Mouse (Mus musculus): Measurements from ENCODE around the gene Csnk2a2. TPM values are rescaled to one million over a fixed set of nuclear protein-coding genes. Genes with fewer than 3 reads are reported as not detected.

Gene Csnk2a2
- polyA plus RNA-seq, 1 experiment = 45.8 TPM

GRCm38 (mm10) chr8:95487800-95488697, 1.8 kb downstream of the Csnk2a2 start:
- DNase-seq (ENCODE audit: extremely low spot score in 1 of 2, low spot score in 1 of 2) = no peak

DNA sequence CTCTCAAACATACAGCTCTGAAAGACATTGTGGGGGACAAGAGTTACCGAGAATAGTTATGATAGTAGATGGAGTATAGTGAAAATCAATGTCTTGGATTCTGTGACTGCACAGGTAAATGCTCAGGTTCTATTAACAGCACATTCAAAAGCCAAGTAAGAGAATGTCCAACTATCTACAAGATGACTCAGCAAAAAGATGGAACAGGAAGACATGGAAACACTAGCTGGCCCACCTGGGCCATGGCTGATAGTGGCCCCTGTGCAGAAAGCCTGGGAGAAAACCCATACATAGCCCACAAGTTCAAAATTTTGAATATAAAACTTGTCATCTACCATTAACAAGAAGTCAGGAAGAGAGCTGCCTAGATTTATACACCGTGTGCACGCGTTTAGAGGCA, 19.8 kb downstream of the Csnk2a2 start:
- DNase-seq (ENCODE audit: extremely low spot score in 1 of 2, low spot score in 1 of 2) = no peak

GRCm38 (mm10) chr8:95468995-95469394, 20.8 kb downstream of the Csnk2a2 start:
- DNase-seq (ENCODE audit: extremely low spot score in 1 of 2, low spot score in 1 of 2) = no peak

DNA sequence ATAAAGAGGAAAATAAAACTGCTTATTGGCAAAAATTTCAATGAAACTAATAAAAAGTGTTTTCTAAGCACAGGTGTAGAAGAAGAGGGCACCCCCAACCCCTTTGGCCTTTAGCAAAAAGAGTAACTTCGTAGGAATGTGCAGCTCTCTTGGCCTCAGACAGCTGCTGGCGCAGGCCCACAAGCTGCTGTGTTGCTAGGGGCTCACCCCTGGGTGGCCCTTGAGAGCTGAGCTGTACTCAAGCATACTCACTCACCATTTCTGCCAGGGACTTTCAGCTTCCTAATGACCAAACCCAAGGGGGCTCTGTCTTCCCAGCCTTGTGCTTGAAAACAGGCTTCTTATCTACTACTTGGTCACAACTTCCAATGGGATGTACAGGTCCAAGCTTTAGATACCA, 23.3 kb downstream of the Csnk2a2 start:
- no peak for DNase-seq (ENCODE audit: extremely low spot score in 1 of 2, low spot score in 1 of 2)

- peak in 1 of 2 experiments; percentile 35 for DNase-seq (ENCODE audit: extremely low spot score in 1 of 2, low spot score in 1 of 2)
These were observed 37.3 kb downstream of the Csnk2a2 start for GRCm38 (mm10) chr8:95452518-95452917.

- DNase-seq (ENCODE audit: extremely low spot score in 1 of 2, low spot score in 1 of 2) = no peak
These were observed 39.6 kb downstream of the Csnk2a2 start for GRCm38 (mm10) chr8:95450271-95450670.

DNA sequence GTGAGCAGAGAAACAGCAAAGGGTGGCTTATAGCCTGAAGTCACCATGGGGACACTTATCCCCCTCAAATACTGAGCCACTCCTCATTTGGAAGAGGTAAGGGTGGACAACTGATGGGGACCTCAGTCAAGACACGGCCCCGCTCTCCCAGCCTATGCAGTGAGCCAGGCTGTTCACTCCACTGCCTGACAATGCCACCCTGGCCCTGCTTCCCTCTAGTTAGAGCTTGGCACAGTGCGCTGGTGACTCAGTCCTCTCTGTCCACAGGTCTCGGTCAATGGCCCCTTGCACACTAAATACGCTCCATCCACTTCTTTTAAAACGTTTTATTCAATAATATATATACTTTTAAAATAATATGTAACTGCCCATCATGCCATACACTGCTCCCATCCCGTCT, 42.2 kb downstream of the Csnk2a2 start:
- no peak for DNase-seq (ENCODE audit: extremely low spot score in 1 of 2, low spot score in 1 of 2)

DNA sequence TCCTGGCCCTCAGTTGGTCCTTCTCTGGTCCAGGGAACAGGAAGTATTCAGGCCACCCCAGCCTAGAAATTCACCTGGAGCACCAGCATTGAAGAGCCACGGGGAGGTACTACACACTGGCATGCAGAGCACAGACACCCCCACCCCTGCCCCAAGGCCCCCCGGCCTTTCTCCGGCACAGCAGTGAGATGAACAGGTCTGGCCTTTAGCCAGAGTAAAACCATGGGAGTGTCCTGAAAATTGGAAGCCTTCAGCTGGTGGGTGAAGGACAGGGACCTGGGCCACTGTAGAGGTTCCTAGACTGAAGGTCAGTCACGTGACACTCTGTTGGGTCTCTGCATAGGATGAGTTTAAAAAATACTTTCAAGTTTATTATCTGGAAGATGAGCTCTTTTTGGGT, 44.8 kb downstream of the Csnk2a2 start:
- DNase-seq (ENCODE audit: extremely low spot score in 1 of 2, low spot score in 1 of 2) = no peak

DNA sequence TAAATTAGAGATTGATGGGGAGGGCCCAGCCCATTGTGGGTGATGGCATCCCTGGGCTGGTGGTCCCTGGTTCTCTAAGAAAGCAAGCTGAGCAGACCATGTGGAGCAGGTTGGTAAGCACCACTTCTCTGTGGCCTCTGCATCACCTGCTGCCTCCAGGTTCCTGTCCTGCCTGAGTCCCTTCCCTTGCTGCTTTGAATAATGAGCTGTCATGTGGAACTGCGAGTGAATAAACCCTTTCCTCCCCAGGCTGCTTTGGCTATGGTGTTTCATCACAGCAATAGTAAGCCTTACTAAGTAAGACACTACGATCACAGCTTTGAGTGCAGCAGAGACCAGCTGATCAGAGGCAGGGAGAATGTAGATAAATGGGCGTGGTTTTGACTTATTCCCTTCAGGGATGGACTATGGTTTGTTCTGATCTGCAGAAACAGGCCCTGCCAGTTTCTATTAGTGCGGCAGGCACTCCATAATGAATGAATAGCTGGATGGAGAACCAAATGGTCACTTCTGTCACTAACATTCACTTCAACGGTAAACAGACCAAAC, 48.3 kb downstream of the Csnk2a2 start:
- no peak for DNase-seq (ENCODE audit: extremely low spot score in 1 of 2, low spot score in 1 of 2)

DNA sequence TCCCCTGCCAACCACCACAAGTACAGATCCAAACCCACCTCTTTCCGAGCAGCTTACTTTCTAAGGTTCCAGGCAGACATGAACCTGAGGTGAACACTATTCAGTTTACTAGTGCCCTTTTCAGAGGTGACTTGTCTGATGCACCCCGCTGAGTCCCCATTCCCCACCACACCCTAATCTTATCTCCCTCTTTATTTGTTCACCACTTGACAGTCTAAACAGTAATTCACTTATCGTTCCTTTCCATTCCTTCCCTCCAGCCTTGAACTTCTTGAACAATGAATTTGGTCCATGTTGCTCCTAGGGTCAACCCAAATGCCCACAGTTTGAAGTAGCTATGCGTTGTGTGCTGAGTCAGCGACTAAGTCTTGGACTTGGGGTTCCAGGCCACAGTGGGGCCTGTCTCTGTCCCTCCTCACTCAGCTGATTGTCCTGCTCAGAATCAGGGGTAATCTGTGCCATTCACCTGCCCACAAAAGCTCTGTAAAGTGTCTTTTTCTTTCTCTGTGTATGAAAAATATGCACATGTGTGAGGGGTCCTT, 49.6 kb downstream of the Csnk2a2 start:
- DNase-seq (ENCODE audit: extremely low spot score in 1 of 2, low spot score in 1 of 2) = no peak

GRCm38 (mm10) chr8:95439421-95439820, 50.4 kb downstream of the Csnk2a2 start:
- no peak for DNase-seq (ENCODE audit: extremely low spot score in 1 of 2, low spot score in 1 of 2)

DNA sequence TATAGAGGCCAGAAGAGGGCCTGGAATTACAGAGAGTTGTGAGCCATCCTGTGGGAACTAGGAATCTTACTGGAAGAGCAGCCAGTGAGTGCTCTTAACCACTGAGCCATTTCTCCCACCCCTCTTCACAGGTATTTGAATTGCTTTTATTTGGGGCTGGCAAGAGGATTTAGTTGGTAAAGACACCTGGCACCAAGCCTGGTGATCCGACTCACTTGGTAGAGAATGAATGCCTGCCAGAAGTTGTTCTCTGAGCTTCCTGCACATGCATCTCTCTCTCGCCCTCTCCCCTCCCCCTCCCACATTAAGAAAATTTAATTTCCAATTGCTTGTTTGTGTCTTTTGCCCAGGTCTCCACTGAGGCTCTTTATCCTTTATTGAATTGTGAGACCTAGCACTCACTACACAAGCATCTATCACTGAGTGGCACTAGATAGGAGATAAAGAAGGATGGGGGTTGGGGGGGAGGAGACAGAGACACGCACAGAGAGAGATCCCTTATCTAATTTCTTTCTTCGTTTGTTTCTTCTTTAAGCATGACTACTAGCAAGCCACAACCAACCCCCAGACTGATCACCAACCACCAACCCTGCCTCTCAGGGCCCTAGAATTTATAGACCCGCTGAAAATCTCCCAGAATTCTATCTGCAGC, 52.4 kb downstream of the Csnk2a2 start:
- DNase-seq (ENCODE audit: extremely low spot score in 1 of 2, low spot score in 1 of 2) = no peak

- no peak for DNase-seq (ENCODE audit: extremely low spot score in 1 of 2, low spot score in 1 of 2)
These were observed 53.9 kb downstream of the Csnk2a2 start for GRCm38 (mm10) chr8:95435930-95436329.

GRCm38 (mm10) chr8:95435471-95435870, 54.4 kb downstream of the Csnk2a2 start:
- DNase-seq (ENCODE audit: extremely low spot score in 1 of 2, low spot score in 1 of 2) = no peak

DNA sequence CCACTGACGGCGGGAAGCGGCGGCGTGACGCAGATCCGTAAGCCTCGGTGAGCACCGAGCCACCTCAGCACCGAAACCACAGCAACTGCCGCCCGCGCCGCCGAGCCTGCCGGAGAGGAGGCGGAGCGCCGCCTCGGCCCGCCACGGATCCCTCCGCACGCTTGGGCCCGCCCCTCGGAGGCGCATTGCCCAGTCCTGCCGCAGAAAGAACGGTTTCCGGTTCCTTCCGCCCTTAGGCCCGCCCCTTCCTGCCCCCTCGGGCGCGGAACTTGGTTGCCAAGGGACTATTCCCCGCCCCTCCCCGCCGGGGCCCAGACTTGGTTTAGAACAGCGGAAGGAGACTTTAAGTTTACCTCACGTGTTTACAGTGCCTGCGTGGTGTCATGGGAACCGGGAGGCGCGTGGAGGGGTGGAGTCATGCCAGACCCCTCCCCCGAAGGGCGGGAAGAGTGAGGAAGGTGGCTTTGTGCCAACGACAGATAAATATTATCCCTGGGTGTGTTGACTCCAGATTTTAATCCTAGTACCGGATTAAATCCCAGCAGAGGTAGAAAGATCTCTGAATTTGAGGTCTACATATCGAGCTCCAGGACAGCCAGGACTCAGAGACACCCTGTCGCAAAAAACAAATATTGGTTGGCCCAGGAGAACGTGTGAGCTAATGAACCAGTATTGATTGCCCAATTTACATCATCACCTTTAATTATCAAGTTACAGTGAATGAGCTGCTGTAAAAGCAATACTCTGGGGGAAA, 55.0 kb downstream of the Csnk2a2 start, which contains the start of gene Cfap20:
Gene Cfap20 (minus strand): TSS at position 184 of the 754 bp plus-strand sequence.
- peak; percentile 97 to 99 for DNase-seq (ENCODE audit: extremely low spot score in 1 of 2, low spot score in 1 of 2)

- peak in 1 of 2 experiments; percentile 28 for DNase-seq (ENCODE audit: extremely low spot score in 1 of 2, low spot score in 1 of 2)
These were observed 55.6 kb downstream of the Csnk2a2 start for GRCm38 (mm10) chr8:95434233-95434632.

GRCm38 (mm10) chr8:95433124-95433523, 56.7 kb downstream of the Csnk2a2 start:
- DNase-seq (ENCODE audit: extremely low spot score in 1 of 2, low spot score in 1 of 2) = no peak

- no peak for DNase-seq (ENCODE audit: extremely low spot score in 1 of 2, low spot score in 1 of 2)
These were observed 57.4 kb downstream of the Csnk2a2 start for GRCm38 (mm10) chr8:95432471-95432870.

DNA sequence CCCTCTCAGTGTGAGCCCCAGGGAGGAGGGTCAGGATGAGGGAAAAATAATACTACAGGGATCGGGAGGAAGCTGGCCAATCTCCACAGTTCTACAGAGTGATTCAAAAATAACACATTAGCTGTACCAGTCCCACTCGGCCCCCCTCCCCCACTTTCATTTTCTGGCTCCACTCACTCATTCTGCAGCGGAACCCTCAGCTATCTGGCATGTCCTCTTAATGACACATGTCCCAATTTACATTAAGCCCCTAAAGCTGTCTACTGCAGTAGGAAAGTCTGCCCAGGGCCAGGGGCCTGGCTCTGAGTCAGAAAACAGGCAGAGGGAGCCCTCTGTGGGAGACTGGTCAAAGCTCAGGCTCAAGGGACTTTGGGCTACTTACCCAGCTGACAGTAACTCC, 59.9 kb downstream of the Csnk2a2 start:
- DNase-seq (ENCODE audit: extremely low spot score in 1 of 2, low spot score in 1 of 2) = peak in 1 of 2 experiments; percentile 45
